Mouse (Mus musculus) right cerebral cortex, postnatal 14 days (tissue): Measurements from ENCODE around the gene Ankrd34a.

Experiments
- DNase-seq: peaks from one replicate; pipeline ENCODE4 v3.0.0; 2022

Ankrd34a gene

GRCm38 (mm10) chr3:96596228-96596707 lies at the start of gene Ankrd34a:
Gene Ankrd34a (plus strand): TSS chr3:96596636.
- peak; percentile 79 for DNase-seq

DNA sequence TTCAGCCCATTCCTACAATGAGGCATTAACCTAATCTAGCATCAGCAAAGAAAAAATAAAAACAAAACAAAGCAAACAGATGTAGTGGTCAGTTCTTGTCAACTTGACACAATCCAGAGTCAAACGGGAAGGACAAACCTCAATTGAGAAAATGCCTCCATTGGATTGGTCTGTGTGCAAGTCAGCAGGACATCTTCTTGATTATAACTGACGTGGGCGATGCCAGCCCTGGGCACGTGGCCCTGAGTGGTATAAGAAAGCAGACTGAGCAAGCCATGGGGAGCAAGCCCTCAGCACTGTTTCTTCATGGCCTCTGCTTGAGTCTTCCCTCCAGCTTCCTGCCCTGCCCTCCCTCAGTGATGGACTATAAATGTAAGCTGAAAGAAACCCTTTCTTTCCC lies 49.6 kb upstream of the Ankrd34a start:
- DNase-seq: no peak

DNA sequence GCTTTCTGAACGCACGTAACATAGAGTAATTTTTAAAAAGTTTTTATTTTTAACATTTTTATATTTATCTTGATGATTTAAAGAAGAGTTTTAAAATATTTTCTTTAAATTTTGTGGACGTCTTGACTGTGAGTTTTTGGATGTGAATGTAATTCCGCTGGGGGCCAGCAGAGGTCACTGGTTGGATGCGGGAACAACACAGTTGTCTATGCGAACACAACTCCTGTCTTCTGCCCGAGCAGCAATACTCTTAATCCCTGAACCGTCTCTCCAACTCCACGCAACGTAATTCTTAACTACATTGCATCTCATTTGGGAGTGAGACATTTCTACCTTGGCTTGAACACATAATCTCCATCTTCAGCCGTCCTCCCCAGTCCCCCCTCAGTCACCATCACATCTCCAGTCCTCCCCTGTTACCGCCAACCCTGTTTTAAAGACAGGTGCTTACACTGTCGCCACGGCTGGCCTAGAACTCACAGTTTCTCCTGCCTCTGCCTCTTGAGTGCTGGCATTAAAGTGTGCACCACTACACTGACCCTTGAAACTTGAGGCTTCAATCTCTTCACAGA lies 49.0 kb upstream of the Ankrd34a start:
- peak; percentile 85 for DNase-seq

GRCm38 (mm10) chr3:96548824-96549223 lies 47.6 kb upstream of the Ankrd34a start:
- DNase-seq: no peak

GRCm38 (mm10) chr3:96549346-96549745 lies 47.1 kb upstream of the Ankrd34a start:
- DNase-seq: no peak

DNA sequence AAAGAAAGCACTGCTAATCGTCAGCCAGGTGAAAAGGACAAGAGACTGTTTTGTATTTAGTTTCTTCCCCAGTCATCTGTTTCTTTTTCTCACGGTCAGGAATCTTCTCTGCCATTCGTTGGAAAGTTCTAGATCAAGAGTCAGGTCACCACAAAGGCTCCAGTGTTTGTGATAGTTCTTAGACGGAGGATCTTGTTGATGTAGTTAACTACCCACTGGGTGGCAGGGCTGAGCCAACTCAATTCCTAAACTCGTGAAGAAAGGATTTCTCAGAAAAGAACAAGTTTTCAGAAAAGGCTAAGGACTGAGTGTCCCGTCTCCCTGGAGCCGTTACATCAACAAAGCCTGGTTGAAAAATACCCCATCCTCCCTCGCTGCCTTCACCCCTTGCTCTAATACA lies 45.2 kb upstream of the Ankrd34a start:
- peak; percentile 58 for DNase-seq

DNA sequence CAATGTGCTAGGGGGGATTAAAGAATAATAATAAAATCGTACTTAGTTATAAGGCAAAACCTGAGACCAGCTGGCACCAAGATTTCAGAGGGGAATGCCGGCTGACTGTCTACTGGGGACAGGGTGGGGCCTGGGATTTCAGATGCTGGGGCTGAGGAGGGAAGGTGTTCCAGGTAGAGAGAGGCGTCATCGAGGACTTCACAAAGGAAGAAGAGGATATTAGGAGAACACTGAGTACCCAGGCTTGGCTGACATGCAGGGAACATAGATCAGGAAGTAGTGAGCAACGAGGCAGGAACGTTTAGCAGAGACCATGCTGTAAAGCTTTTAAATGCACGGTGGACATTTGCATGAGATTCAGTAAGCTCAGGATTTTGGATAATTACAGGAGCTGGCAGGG lies 44.5 kb upstream of the Ankrd34a start:
- no peak for DNase-seq

GRCm38 (mm10) chr3:96553601-96554000 lies 42.8 kb upstream of the Ankrd34a start:
- no peak for DNase-seq

DNA sequence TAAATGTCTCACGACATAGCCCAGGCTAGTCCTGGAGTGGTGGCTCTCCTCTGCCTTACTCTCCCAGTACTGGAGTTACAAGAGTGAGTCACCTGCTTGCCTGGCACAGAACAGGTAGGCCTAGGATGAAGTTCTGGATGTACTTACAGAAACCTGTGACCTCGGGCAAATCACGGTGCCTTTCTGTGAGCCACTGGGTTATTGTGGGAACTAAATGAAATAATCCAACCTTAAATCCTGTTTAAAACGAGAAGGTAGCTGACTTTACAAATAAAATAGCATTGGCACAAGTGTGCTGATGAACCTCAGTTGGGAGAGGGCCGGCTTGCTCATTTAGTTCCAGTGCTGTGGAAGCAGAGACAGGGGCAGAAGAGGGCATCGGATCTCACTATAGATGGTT lies 42.2 kb upstream of the Ankrd34a start:
- DNase-seq: no peak

- no peak for DNase-seq
Measured at GRCm38 (mm10) chr3:96555041-96555596, 41.3 kb upstream of the Ankrd34a start.

- DNase-seq: no peak
Measured at GRCm38 (mm10) chr3:96555999-96556614, 40.3 kb upstream of the Ankrd34a start.

GRCm38 (mm10) chr3:96556651-96557635 lies 39.5 kb upstream of the Ankrd34a start:
- DNase-seq: no peak

DNA sequence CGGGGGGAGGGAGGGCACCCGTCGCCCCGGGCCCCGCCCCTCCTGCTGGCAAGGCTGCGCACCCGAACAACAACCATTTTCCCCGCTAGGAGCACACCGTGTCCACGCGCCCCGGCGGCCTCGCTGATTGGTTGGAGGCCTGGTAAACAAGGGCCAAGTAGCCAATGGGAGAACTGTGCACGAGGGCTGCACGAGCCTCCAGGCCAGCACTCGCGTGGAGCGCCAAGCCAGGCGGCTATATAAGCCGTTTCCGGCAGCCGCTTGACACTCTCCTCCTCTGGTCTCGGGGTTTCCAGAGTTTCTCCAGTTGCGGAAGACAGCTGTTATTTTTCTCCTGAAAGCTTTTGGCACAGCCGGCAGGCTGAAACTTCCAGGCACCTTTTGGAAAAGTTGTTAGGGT lies 38.7 kb upstream of the Ankrd34a start, which contains the start of gene Txnip:
Txnip (plus strand) TSS at position 264 of the 400 bp plus-strand sequence.
- DNase-seq: peak; percentile 99

DNA sequence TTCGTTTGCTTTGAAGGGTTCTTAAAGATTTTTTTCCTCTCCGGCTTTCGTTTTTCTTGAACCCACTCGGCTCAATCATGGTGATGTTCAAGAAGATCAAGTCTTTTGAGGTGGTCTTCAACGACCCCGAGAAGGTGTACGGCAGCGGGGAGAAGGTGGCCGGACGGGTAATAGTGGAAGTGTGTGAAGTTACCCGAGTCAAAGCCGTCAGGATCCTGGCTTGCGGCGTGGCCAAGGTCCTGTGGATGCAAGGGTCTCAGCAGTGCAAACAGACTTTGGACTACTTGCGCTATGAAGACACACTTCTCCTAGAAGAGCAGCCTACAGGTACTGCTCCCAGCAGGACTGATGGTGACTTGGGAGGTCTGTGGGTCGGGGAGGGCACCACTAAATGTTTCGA lies 38.3 kb upstream of the Ankrd34a start:
- no peak for DNase-seq

GRCm38 (mm10) chr3:96558668-96559196 lies 37.7 kb upstream of the Ankrd34a start:
- DNase-seq: no peak

DNA sequence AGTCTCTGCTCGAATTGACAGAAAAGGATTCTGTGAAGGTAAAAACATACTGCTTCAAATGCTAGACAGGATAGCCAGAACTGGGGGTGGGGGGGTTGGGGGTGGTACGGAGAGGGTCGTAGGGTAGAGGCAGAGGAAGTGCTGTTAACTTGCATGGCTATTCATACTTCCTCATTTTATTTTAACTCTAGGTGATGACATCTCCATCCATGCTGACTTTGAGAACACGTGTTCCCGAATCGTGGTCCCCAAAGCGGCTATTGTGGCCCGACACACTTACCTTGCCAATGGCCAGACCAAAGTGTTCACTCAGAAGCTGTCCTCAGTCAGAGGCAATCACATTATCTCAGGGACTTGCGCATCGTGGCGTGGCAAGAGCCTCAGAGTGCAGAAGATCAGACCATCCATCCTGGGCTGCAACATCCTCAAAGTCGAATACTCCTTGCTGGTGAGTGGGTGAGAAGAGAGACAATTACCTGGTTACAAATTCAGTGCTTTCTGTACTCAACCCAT lies 37.0 kb upstream of the Ankrd34a start:
- DNase-seq: no peak

DNA sequence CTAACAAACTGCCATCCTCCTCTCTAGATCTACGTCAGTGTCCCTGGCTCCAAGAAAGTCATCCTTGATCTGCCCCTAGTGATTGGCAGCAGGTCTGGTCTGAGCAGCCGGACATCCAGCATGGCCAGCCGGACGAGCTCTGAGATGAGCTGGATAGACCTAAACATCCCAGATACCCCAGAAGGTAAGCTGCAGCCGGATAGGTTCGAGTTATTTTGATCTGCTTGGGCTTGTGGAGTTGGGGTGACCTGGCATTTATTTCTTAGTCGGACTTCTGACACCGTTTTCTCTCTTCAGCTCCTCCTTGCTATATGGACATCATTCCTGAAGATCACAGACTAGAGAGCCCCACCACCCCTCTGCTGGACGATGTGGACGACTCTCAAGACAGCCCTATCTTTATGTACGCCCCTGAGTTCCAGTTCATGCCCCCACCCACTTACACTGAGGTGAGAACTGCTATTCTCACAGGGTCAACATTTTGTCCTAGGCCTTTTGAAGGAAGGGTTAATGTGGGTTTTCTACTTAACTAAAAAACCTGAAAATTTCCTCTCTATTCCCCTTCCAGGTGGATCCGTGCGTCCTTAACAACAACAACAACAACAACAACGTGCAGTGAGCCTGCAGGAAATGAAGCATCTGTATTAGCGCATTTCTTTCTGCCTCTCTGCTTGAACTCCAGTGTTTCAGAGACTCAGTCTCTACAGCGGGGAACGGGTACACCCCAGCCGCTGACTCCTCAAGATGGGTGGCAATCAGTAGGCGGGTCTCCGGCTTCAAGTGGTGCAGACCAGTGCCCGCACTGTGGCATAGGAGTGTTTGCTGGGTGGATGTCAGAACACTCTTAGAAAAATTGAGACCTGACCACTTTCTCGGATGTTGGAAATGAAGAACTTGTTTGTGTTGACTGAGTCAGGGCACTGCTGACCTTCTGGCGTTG lies 36.3 kb upstream of the Ankrd34a start:
- DNase-seq: no peak

- DNase-seq: no peak
Measured at GRCm38 (mm10) chr3:96560881-96561668, 35.4 kb upstream of the Ankrd34a start.

GRCm38 (mm10) chr3:96561946-96562681 lies 34.3 kb upstream of the Ankrd34a start:
- DNase-seq: no peak

DNA sequence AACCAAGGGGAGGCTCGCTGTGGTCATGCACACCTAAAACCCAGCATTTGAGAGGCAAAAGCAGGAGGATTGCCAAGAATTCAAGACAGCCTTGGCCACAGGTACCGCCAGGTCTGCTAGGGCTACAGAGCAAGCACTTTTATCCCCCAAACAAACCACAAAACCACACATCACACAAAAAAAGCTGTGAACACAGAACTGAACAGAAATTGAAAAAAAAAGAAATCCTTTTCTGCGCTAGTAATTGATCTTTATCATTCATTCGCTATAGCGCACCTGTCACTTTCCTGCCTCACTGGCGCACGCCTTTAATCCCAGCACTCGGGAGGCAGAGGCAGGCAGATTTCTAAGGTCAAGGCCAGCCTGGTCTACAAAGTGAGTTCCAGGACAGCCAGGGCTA lies 33.2 kb upstream of the Ankrd34a start:
- no peak for DNase-seq
